Mouse (Mus musculus): ENCODE data around the gene Tlk2.
"Not testable (repeated sequence)": the region's sequence is repeated elsewhere in the genome, so short reads cannot be mapped to it uniquely, and the experiment has no call there.

- not testable (repeated sequence) for TF ChIP-seq CTCF, POLR2A (IDR thresholded peaks at IDR 0.05; ENCODE audit: insufficient read depth, low read depth, low read length)
Observed at GRCm38 (mm10) chr11:105140512-105140911, 38.1 kb upstream of the Tlk2 start.

All from olfactory bulb, adult 2 months (tissue).